Mouse (Mus musculus) CH12.LX (cell line): Measurements from ENCODE around the gene Leng9. TPM values are rescaled to one million over a fixed set of nuclear protein-coding genes. Genes with fewer than 3 reads are reported as not detected.

Source experiments
- DNase-seq: peaks from one replicate; pipeline ENCODE4 v3.0.0-alpha.2; 2013; ENCODE audit errors: extremely low read depth
- H3K27ac ChIP-seq: 2 replicates; pipeline ENCODE4 v1.5.1; 2012; ENCODE audit warnings: low read depth, mild to moderate bottlenecking, control low read depth, moderate library complexity; ENCODE audit not compliant: insufficient read depth
- H3K27me3 ChIP-seq: replicated peaks from 2 replicates; pipeline ENCODE3; 2012; ENCODE audit warnings: inconsistent platforms
- H3K36me3 ChIP-seq, 2 experiments: replicated peaks in 1 of 2; 2 replicates each; pipeline versions ENCODE3 to v1.6.1; 2012; ENCODE audit warnings: inconsistent platforms in 1 of 2, low read length in 1 of 2, mild to moderate bottlenecking in 1 of 2, mixed read lengths in 1 of 2, moderate library complexity in 1 of 2; ENCODE audit not compliant: control insufficient read depth in 1 of 2, insufficient read depth in 1 of 2
- H3K4me1 ChIP-seq, 2 experiments: 2 replicates each; pipeline ENCODE4 v1.6.1; 2012; ENCODE audit warnings: inconsistent platforms in 1 of 2, moderate library complexity in 1 of 2; ENCODE audit not compliant: insufficient read depth in 2 of 2, control insufficient read depth in 1 of 2
- H3K4me2 ChIP-seq: 2 replicates; pipeline ENCODE4 v1.6.1; 2012; ENCODE audit warnings: low read depth, mild to moderate bottlenecking, control low read depth; ENCODE audit not compliant: poor library complexity, insufficient read depth, severe bottlenecking
- H3K4me3 ChIP-seq, 3 experiments: fragments of 150-350 bp in 1 of 3; sonication (generic) in 1 of 3; replicated peaks in 1 of 3; 2 replicates each; pipeline versions ENCODE3 to v1.5.1; 2011 to 2012; ENCODE audit warnings: low read depth in 2 of 3, low read length in 2 of 3, mild to moderate bottlenecking in 2 of 3, moderate library complexity in 2 of 3, control low read depth in 1 of 3, improper control_type of control experiment in 1 of 3, inconsistent platforms in 1 of 3, mixed read lengths in 1 of 3; ENCODE audit not compliant: poor library complexity in 1 of 3
- H3K79me2 ChIP-seq: replicated peaks from 2 replicates; pipeline ENCODE4 v1.6.1; 2012; ENCODE audit warnings: mild to moderate bottlenecking, moderate library complexity; ENCODE audit not compliant: control insufficient read depth, poor library complexity, insufficient read depth, severe bottlenecking; ENCODE audit errors: extremely low read depth
- H3K9ac ChIP-seq: 2 replicates; pipeline ENCODE4 v1.6.1; 2012; ENCODE audit warnings: low read depth, mild to moderate bottlenecking, control low read depth, moderate library complexity; ENCODE audit not compliant: insufficient read depth
- H3K9me3 ChIP-seq: replicated peaks from 2 replicates; pipeline ENCODE3; 2012; ENCODE audit warnings: low read length, inconsistent platforms, mixed read lengths
- CHD1 ChIP-seq: IDR thresholded peaks from 2 replicates; pipeline ENCODE4 v1.6.1; 2012; ENCODE audit warnings: low read depth, low read length, improper control_type of control experiment, inconsistent platforms
- CHD2 ChIP-seq: IDR thresholded peaks from 2 replicates; pipeline ENCODE4 v1.6.1; 2011; ENCODE audit warnings: low read length, improper control_type of control experiment
- CTCF ChIP-seq, 2 experiments: IDR thresholded peaks in 1 of 2; conservative IDR thresholded peaks in 1 of 2; 2 replicates each; pipeline ENCODE4 v1.5.1; 2011 to 2012; ENCODE audit warnings: low read depth in 2 of 2, low read length in 2 of 2, improper control_type of control experiment in 1 of 2, inconsistent platforms in 1 of 2, mild to moderate bottlenecking in 1 of 2, moderate library complexity in 1 of 2
- ELF1 ChIP-seq: IDR thresholded peaks from 2 replicates; pipeline ENCODE4 v1.6.1; 2014; ENCODE audit warnings: low read depth, mild to moderate bottlenecking, inconsistent platforms, low read length, improper control_type of control experiment
- EP300 ChIP-seq: IDR thresholded peaks from 2 replicates; pipeline ENCODE4 v1.6.1; 2011; ENCODE audit warnings: low read length, improper control_type of control experiment
- GABPA ChIP-seq: IDR thresholded peaks from 2 replicates; pipeline ENCODE4 v1.6.1; 2012; ENCODE audit warnings: low read depth, low read length, improper control_type of control experiment, inconsistent platforms; ENCODE audit not compliant: insufficient replicate concordance
- HCFC1 ChIP-seq: IDR thresholded peaks from 2 replicates; pipeline ENCODE4 v1.6.1; 2012; ENCODE audit warnings: low read depth, mild to moderate bottlenecking, inconsistent platforms, low read length, improper control_type of control experiment
- IRF4 ChIP-seq: IDR thresholded peaks from 2 replicates; pipeline ENCODE4 v1.6.1; 2014; ENCODE audit warnings: low read depth, mild to moderate bottlenecking, inconsistent platforms, low read length, improper control_type of control experiment
- JUN ChIP-seq: IDR thresholded peaks from 2 replicates; pipeline ENCODE4 v1.6.1; 2011; ENCODE audit warnings: low read depth, mild to moderate bottlenecking, low read length, improper control_type of control experiment, moderate library complexity; ENCODE audit not compliant: insufficient read depth
- JUND ChIP-seq: conservative IDR thresholded peaks from 2 replicates; pipeline ENCODE4 v1.6.1; 2011; ENCODE audit warnings: low read depth, low read length, improper control_type of control experiment
- KAT2A ChIP-seq: IDR thresholded peaks from 2 replicates; pipeline ENCODE4 v1.6.1; 2012; ENCODE audit warnings: low read length, improper control_type of control experiment, inconsistent platforms; ENCODE audit not compliant: insufficient replicate concordance
- MAZ ChIP-seq: IDR thresholded peaks from 2 replicates; pipeline ENCODE4 v1.6.1; 2012; ENCODE audit warnings: low read depth, mild to moderate bottlenecking, inconsistent platforms, low read length, improper control_type of control experiment, moderate library complexity
- MEF2A ChIP-seq: IDR thresholded peaks from 2 replicates; pipeline ENCODE4 v1.6.1; 2014; ENCODE audit warnings: low read depth, mild to moderate bottlenecking, inconsistent platforms, low read length, improper control_type of control experiment, borderline replicate concordance
- MXI1 ChIP-seq: IDR thresholded peaks from 2 replicates; pipeline ENCODE4 v1.6.1; 2011; ENCODE audit warnings: mild to moderate bottlenecking, low read depth, low read length, improper control_type of control experiment
- MYC ChIP-seq: IDR thresholded peaks from 2 replicates; pipeline ENCODE4 v1.6.1; 2011; ENCODE audit warnings: low read depth, mild to moderate bottlenecking, improper control_type of control experiment, low read length
- NRF1 ChIP-seq: IDR thresholded peaks from 2 replicates; pipeline ENCODE4 v1.6.1; 2014; ENCODE audit warnings: low read depth, mild to moderate bottlenecking, inconsistent platforms, low read length, improper control_type of control experiment, moderate library complexity
- POLR2A ChIP-seq: IDR thresholded peaks from 2 replicates; pipeline ENCODE4 v1.6.1; 2011; ENCODE audit warnings: low read depth, mild to moderate bottlenecking, improper control_type of control experiment, low read length
- POLR2AphosphoS2 ChIP-seq: IDR thresholded peaks from 2 replicates; pipeline ENCODE4 v1.6.1; 2011; ENCODE audit warnings: low read depth, low read length, improper control_type of control experiment
- RCOR1 ChIP-seq: conservative IDR thresholded peaks from 2 replicates; pipeline ENCODE4 v1.6.1; 2012; ENCODE audit warnings: low read depth, mild to moderate bottlenecking, inconsistent platforms, low read length, improper control_type of control experiment
- SMC3 ChIP-seq: IDR thresholded peaks from 2 replicates; pipeline ENCODE4 v1.6.1; 2011; ENCODE audit warnings: low read depth, low read length, improper control_type of control experiment
- ZC3H11A ChIP-seq: IDR thresholded peaks from 2 replicates; pipeline ENCODE4 v1.6.1; 2012; ENCODE audit warnings: low read depth, mild to moderate bottlenecking, inconsistent platforms, low read length, improper control_type of control experiment
- ZMIZ1 ChIP-seq: IDR thresholded peaks from 2 replicates; pipeline ENCODE4 v1.6.1; 2012; ENCODE audit warnings: low read depth, mild to moderate bottlenecking, inconsistent platforms, low read length, improper control_type of control experiment
- dilution Hi-C: fragments of 300-500 bp; cut with MboI; formaldehyde crosslinking; loops from 2 replicates; pipeline ENCODE4 v1.14.3; 2020; ENCODE audit warnings: low sequenced_read_pairs; ENCODE audit not compliant: extremely low pct_unique_long_range_greater_than_20kb, extremely low pct_ligation_motif_present
- in situ Hi-C: fragments of 300-500 bp; cut with MboI; formaldehyde crosslinking; loops from 3 replicates; pipeline ENCODE4 v1.14.3; 2019; ENCODE audit warnings: low sequenced_read_pairs, low pct_ligation_motif_present, low pct_unique_long_range_greater_than_20kb, mixed read lengths
- polyA plus RNA-seq: library from polyadenylated mRNA; unstranded; fragments of >175 nt; gene quantifications from 2 replicates; pipeline ENCODE4 v1.2.1, GENCODE M21; 2012; ENCODE audit warnings: low read depth; ENCODE audit not compliant: insufficient read length
- total RNA-seq, 2 experiments: library from RNA; depleted of rRNA; stranded (reverse); fragments of 300-350 nt in 1 of 2; fragments of >200 nt in 1 of 2; gene quantifications; 2 replicates each; pipeline ENCODE4 v1.2.3; 2012 to 2014

The Leng9 gene
- total and polyA plus RNA-seq, 3 experiments = 1.1 to 1.2 (median 1.2) TPM

DNA sequence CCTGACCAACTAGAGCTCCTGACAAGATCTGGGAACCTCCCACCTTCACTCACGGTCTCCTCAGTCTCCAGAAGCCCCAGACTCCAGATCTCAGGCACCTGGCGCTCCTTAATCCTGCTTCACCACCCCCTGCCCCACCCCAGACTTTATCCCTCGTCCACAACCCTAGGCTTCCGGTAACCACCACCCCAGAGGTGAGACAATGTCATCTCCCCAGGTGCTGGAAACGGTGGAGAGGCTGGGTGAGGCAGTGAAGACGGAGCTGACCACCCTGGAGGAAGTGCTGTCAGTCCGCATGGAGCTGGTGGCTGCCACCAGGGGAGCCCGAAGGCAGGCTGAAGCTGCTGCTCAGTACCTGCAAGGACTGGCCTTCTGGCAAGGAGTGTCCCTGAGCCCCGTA lies 24.9 kb downstream of the Leng9 start:
- Histone ChIP-seq H3K4me3 (no peak overlapping the region), H3K36me3 (peaks cover 0 to 18% of the 10 kb centered on the region in 2 experiments), H3K9me3 (no peaks in the 10 kb centered on the region), H3K4me2 (no peak overlapping the region), H3K4me1 (peaks cover 0 to 3% of the 10 kb centered on the region in 2 experiments; a peak in 1 of 4 replicates), H3K27ac (no peak overlapping the region), H3K79me2 (no peaks in the 10 kb centered on the region), H3K9ac (no peak overlapping the region), H3K27me3 (no peaks in the 10 kb centered on the region)
- in situ Hi-C loops = loop anchor here (10.0 kb wide), 2 partner anchors 299 to 389 kb away; partner anchors contain the start of gene Tnnt1
- TF ChIP-seq RCOR1 (no peak), MXI1 (no peak), ZMIZ1 (no peak), IRF4 (no peak), NRF1 (no peak), CHD2 (no peak), MYC (no peak), CHD1 (no peak), HCFC1 (no peak), EP300 (no peak), POLR2AphosphoS2 (no peak), CTCF (conservative IDR thresholded peaks at IDR 0.05 in 1 of 2, IDR thresholded peaks at IDR 0.05 in 1 of 2; ENCODE audit: low read depth in 2 of 2, low read length in 2 of 2) (no peak), JUND (no peak), GABPA (no peak), SMC3 (no peak)
- no peak for DNase-seq
- dilution Hi-C loops = no loop called here

DNA sequence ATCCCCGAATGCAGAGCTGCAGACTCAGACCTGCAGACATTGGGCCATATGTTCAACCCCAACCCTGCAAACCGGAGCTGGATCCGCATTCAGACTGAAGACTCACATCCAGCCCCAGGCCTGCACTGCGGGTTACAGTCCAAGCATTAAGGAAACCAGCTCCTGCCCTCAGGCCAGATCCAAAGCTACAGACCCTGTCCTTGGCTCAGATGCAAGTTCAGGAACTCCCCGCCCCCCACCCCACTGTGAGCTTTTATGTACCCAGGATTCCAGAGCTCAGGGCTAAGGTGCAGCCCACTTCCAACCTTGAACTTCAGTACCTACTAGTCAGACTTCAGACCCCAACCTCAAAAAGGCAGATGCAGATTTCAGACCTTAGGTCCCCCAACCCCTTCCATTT lies 25.3 kb downstream of the Leng9 start:
- Histone ChIP-seq H3K4me1 (peaks cover 0 to 5% of the 10 kb centered on the region in 2 experiments; a peak in 1 of 4 replicates), H3K27me3 (no peaks in the 10 kb centered on the region), H3K9me3 (no peaks in the 10 kb centered on the region), H3K9ac (no peak overlapping the region), H3K4me2 (no peak overlapping the region), H3K79me2 (no peaks in the 10 kb centered on the region), H3K4me3 (no peak overlapping the region), H3K36me3 (peaks cover 0 to 18% of the 10 kb centered on the region in 2 experiments), H3K27ac (no peak overlapping the region)
- DNase-seq = no peak
- in situ Hi-C loops (loop anchor here (10.0 kb wide), 2 partner anchors 300 to 390 kb away; partner anchors contain the start of gene Tnnt1), dilution Hi-C loops (no loop called here)
- TF ChIP-seq EP300 (no peak), MAZ (no peak), POLR2A (no peak), MXI1 (no peak), ELF1 (no peak), MEF2A (no peak), NRF1 (no peak), KAT2A (no peak), ZC3H11A (no peak), JUN (no peak), SMC3 (no peak), CHD1 (no peak)
- TF ChIP-seq, all 38 proteins: peak for 0
